Mouse (Mus musculus) frontal cortex, adult 2 months (tissue): ENCODE results near the gene Bst1. TPM values are rescaled to one million over a fixed set of nuclear protein-coding genes. Genes with fewer than 3 reads are reported as not detected.

ENCODE experiments used
- DNase-seq, 2 experiments: peaks; one replicate each; pipeline ENCODE4 v3.0.0; 2022; ENCODE audit warnings: low spot score in 1 of 2; ENCODE audit errors: extremely low spot score in 1 of 2
- polyA plus RNA-seq: library from polyadenylated mRNA; depleted of rRNA; stranded (reverse); fragments of >200 nt; gene quantifications from 2 replicates; pipeline ENCODE4 v1.2.3, GENCODE M21; 2012

The Bst1 gene
- polyA plus RNA-seq, 1 experiment: 0.34 TPM

GRCm38 (mm10) chr5:43807744-43808696, 10.7 kb upstream of the Bst1 start:
- DNase-seq: peak; percentile 68 to 90

- no peak for DNase-seq
Observed at GRCm38 (mm10) chr5:43810427-43811062, 8.1 kb upstream of the Bst1 start.

- DNase-seq: no peak
Observed at GRCm38 (mm10) chr5:43814536-43814935, 4.1 kb upstream of the Bst1 start.

GRCm38 (mm10) chr5:43815769-43816168, 2.9 kb upstream of the Bst1 start:
- DNase-seq: no peak

- DNase-seq: no peak
Observed at GRCm38 (mm10) chr5:43820785-43821184, 2.1 kb downstream of the Bst1 start.

GRCm38 (mm10) chr5:43821538-43821937, 2.9 kb downstream of the Bst1 start, which contains the start of gene Fbxl5:
Gene Fbxl5 (minus strand): TSS chr5:43821638.
- no peak for DNase-seq

GRCm38 (mm10) chr5:43822199-43822598, 3.5 kb downstream of the Bst1 start:
- DNase-seq: no peak

GRCm38 (mm10) chr5:43822824-43823223, 4.1 kb downstream of the Bst1 start:
- DNase-seq: no peak

- DNase-seq: no peak
Observed at GRCm38 (mm10) chr5:43824580-43824979, 5.9 kb downstream of the Bst1 start.

- DNase-seq: no peak
Observed at GRCm38 (mm10) chr5:43826883-43827282, 8.2 kb downstream of the Bst1 start.

- no peak for DNase-seq
Observed at GRCm38 (mm10) chr5:43827366-43827765, 8.7 kb downstream of the Bst1 start.

- no peak for DNase-seq
Observed at GRCm38 (mm10) chr5:43836590-43836989, 17.9 kb downstream of the Bst1 start.

- DNase-seq: peak in 1 of 2 experiments; percentile 80
Observed at GRCm38 (mm10) chr5:43837372-43837771, 18.7 kb downstream of the Bst1 start.

- peak in 1 of 2 experiments; percentile 73 for DNase-seq
Observed at GRCm38 (mm10) chr5:43841144-43842010, 22.7 kb downstream of the Bst1 start.

GRCm38 (mm10) chr5:43842011-43842285, 23.3 kb downstream of the Bst1 start:
- DNase-seq: no peak

GRCm38 (mm10) chr5:43842576-43843155, 24.0 kb downstream of the Bst1 start:
- no peak for DNase-seq

- DNase-seq: no peak
Observed at GRCm38 (mm10) chr5:43845083-43845482, 26.4 kb downstream of the Bst1 start.

GRCm38 (mm10) chr5:43845646-43846045, 27.0 kb downstream of the Bst1 start:
- DNase-seq: no peak

GRCm38 (mm10) chr5:43846227-43846626, 27.5 kb downstream of the Bst1 start:
- no peak for DNase-seq

- DNase-seq: no peak
Observed at GRCm38 (mm10) chr5:43847555-43847954, 28.9 kb downstream of the Bst1 start.

GRCm38 (mm10) chr5:43848275-43848674, 29.6 kb downstream of the Bst1 start:
- DNase-seq: no peak
